Mouse (Mus musculus) left cerebral cortex, postnatal 14 days (tissue): Measurements from ENCODE around the gene Arid3a. TPM values are rescaled to one million over a fixed set of nuclear protein-coding genes. Genes with fewer than 3 reads are reported as not detected.

Experiments used
- DNase-seq, 2 experiments: peaks; one replicate each; pipeline ENCODE4 v3.0.0; 2021 to 2022; ENCODE audit warnings: low spot score in 2 of 2, mixed read lengths in 1 of 2
- intact Hi-C: fragments of 180-260 bp; cut with DNase I; formaldehyde crosslinking; loops from one replicate; pipeline ENCODE4 v1.15.1; 2025
- total RNA-seq, 2 experiments: library from RNA; stranded (reverse); gene quantifications; 2 replicates each; pipeline ENCODE4 v1.2.3; 2021

Gene Arid3a
- total RNA-seq, 2 experiments from 2014 or later = 5.4 to 7.0 TPM

GRCm38 (mm10) chr10:80004233-80004705 is 77.4 kb downstream of the Arid3a start:
- no peak for DNase-seq
- intact Hi-C loops = no loop called here

Other genes with a start within 250 kb of the Arid3a start
- 10 to 100 TPM; 64.2 to 70.3 TPM for gene Cdc34, start 244.8 kb upstream of the Arid3a start, total RNA-seq
- 1 to 10 TPM in 1 of 2 experiments, under 1 TPM in 1; 0.81 to 1.6 TPM for gene Gzmm, start 238.0 kb upstream of the Arid3a start, total RNA-seq
- gene Bsg, start 222.6 kb upstream of the Arid3a start, total RNA-seq = 100 to 1,000 TPM; 785 to 820 TPM
- 10 to 100 TPM; 93.4 to 99.2 TPM for gene Hcn2, start 210.4 kb upstream of the Arid3a start, total RNA-seq
- gene Polrmt, start 180.5 kb upstream of the Arid3a start, total RNA-seq = 10 to 100 TPM; 43.8 to 45.4 TPM
- 1 to 10 TPM; 1.4 to 2.1 TPM for gene Fgf22, start 172.0 kb upstream of the Arid3a start, total RNA-seq
- gene Rnf126, start 160.1 kb upstream of the Arid3a start, total RNA-seq = 10 to 100 TPM; 95.4 to 97.1 TPM
- gene Fstl3, start 149.8 kb upstream of the Arid3a start, total RNA-seq = 1 to 10 TPM; 1.7 to 2.2 TPM
- gene Prss57, start 136.1 kb upstream of the Arid3a start, total RNA-seq = 1 to 10 TPM in 1 of 2 experiments, under 1 TPM in 1; 0.17 to 1.1 TPM
- gene Palm, start 133.5 kb upstream of the Arid3a start, total RNA-seq = 100 to 1,000 TPM; 398 to 410 TPM
- under 1 TPM; 0.59 to 0.72 TPM for gene Misp, start 106.1 kb upstream of the Arid3a start, total RNA-seq
- 10 to 100 TPM; 52.1 to 61.1 TPM for gene Ptbp1, start 72.6 kb upstream of the Arid3a start, total RNA-seq
- gene Prtn3, start 52.6 kb upstream of the Arid3a start, total RNA-seq = 1 to 10 TPM; 2.3 to 3.1 TPM
- 10 to 100 TPM; 68.3 to 71.2 TPM for gene Plppr3, start 52.4 kb upstream of the Arid3a start, total RNA-seq
- gene Elane, start 40.8 kb upstream of the Arid3a start, total RNA-seq = not detected
- not detected for gene Cfd, start 36.2 kb upstream of the Arid3a start, total RNA-seq
- 10 to 100 TPM; 55.0 to 66.5 TPM for gene Med16, start 18.1 kb upstream of the Arid3a start, total RNA-seq
- not detected for gene Gm26602, start 16.2 kb upstream of the Arid3a start, total RNA-seq
- gene Kiss1r, start 10.1 kb upstream of the Arid3a start, total RNA-seq = 1 to 10 TPM; 5.7 to 7.6 TPM
- 100 to 1,000 TPM; 438 to 440 TPM for gene R3hdm4, start 5.8 kb upstream of the Arid3a start, total RNA-seq
- 10 to 100 TPM; 45.3 to 46.5 TPM for gene Wdr18, start 33.1 kb downstream of the Arid3a start, total RNA-seq
- under 1 TPM; 0.21 to 0.40 TPM for gene Grin3b, start 43.7 kb downstream of the Arid3a start, total RNA-seq
- gene Tmem259, start 57.3 kb downstream of the Arid3a start, total RNA-seq = 100 to 1,000 TPM; 140 to 152 TPM
- 10 to 100 TPM in 1 of 2 experiments, 1 to 10 TPM in 1; 9.5 to 11.9 TPM for gene Cnn2, start 61.5 kb downstream of the Arid3a start, total RNA-seq
- gene Abca7, start 69.5 kb downstream of the Arid3a start, total RNA-seq = 10 to 100 TPM; 10.9 TPM
- 1 to 10 TPM; 3.3 to 4.0 TPM for gene Arhgap45, start 89.6 kb downstream of the Arid3a start, total RNA-seq
- 10 to 100 TPM; 66.9 to 68.9 TPM for gene Polr2e, start 112.8 kb downstream of the Arid3a start, total RNA-seq
- 100 to 1,000 TPM; 462 to 482 TPM for gene Gpx4, start 120.1 kb downstream of the Arid3a start, total RNA-seq
- gene Sbno2, start 178.5 kb downstream of the Arid3a start, total RNA-seq = 10 to 100 TPM; 19.2 to 19.3 TPM
- gene Stk11, start 188.8 kb downstream of the Arid3a start, total RNA-seq = 10 to 100 TPM; 86.2 to 90.8 TPM
- gene Atp5d, start 211.6 kb downstream of the Arid3a start, total RNA-seq = 100 to 1,000 TPM; 403 to 424 TPM
- 100 to 1,000 TPM; 437 to 473 TPM for gene Cbarp, start 213.8 kb downstream of the Arid3a start, total RNA-seq
- gene Midn, start 221.2 kb downstream of the Arid3a start, total RNA-seq = 10 to 100 TPM; 94.0 to 96.3 TPM
- gene Cirbp, start 238.9 kb downstream of the Arid3a start, total RNA-seq = 100 to 1,000 TPM in 1 of 2 experiments, 10 to 100 TPM in 1; 95.6 to 111 TPM
- 1 to 10 TPM; 5.7 to 6.2 TPM for gene 1600002K03Rik, start 245.9 kb downstream of the Arid3a start, total RNA-seq